In the genomic region with DNA sequence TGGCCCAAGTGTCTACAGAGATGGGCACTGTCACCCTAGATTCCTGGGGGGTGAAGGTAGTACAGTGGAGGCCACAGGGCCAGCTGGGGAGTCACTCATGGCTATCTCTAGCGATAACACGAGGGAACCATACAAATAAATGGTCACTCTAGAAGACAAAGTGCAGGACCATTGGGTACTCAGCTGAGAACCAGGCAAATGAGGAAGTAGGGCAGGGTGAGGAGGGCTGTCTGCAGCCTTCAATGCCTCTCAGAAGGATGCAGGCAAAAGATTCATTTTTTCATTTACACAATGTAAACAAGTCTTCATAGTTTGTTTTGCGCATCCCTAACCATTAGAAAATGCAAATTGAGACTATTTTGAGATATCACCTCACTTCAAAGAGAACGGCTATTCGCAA, we compare ENCODE assay signal across 28 mouse cellular contexts. TPM values are rescaled to one million over a fixed set of nuclear protein-coding genes. Genes with fewer than 3 reads are reported as not detected.
"Had no signal": no experiment of that assay in that cellular context is flagged by ENCODE, and none has a peak within 500 bp of the region (broad histone marks: within the 10 kb centered on the region; RNA-seq: fewer than 3 reads in every experiment).

No protein-coding gene starts in this region.

- H3K36me3 ChIP-seq: limb, embryonic 10.5 days; limb, embryonic 13.5 days; liver, embryonic 13.5 days; midbrain, embryonic 10.5 days; midbrain, embryonic 13.5 days had no signal

- DNase-seq: kidney, adult 18-20 months; kidney, adult 9 months; kidney, postnatal 14 days; kidney, postnatal 4 days; liver, embryonic 13.5 days; lung, adult 2 months; lung, postnatal 14 days; lung, postnatal 4 days; right cerebral cortex, adult 18-20 months; right cerebral cortex, postnatal 25 days; spleen, adult 18-20 months; thymus, adult 18-20 months had no signal

- H3K9ac ChIP-seq: limb, embryonic 13.5 days; liver, embryonic 13.5 days; midbrain, embryonic 13.5 days had no signal

- H3K9me3 ChIP-seq: limb, embryonic 10.5 days; limb, embryonic 13.5 days; liver, embryonic 13.5 days; megakaryocyte, embryonic 14.5 days; midbrain, embryonic 10.5 days; midbrain, embryonic 13.5 days had no signal

- ATAC-seq: midbrain, embryonic 13.5 days; midbrain, embryonic 16.5 days had no signal

- H3K27ac ChIP-seq: limb, embryonic 10.5 days; limb, embryonic 13.5 days; liver, embryonic 13.5 days; midbrain, embryonic 10.5 days; midbrain, embryonic 13.5 days had no signal

- H3K4me2 ChIP-seq: limb, embryonic 13.5 days; liver, embryonic 13.5 days; midbrain, embryonic 13.5 days had no signal

- H3K27me3 ChIP-seq: limb, embryonic 13.5 days; liver, embryonic 13.5 days; megakaryocyte, embryonic 14.5 days; midbrain, embryonic 13.5 days had no signal

- H3K4me3 ChIP-seq: limb, embryonic 10.5 days; limb, embryonic 13.5 days; liver, embryonic 13.5 days; midbrain, embryonic 10.5 days; midbrain, embryonic 13.5 days had no signal

- H3K4me1 ChIP-seq: liver, embryonic 13.5 days had no signal

RNA-seq across cellular contexts. Expression of a gene that starts 13.5 kb away (rescaled TPM):
- total RNA-seq: layer of hippocampus, adult 18-20 months; layer of hippocampus, postnatal 14 days; left cerebral cortex, postnatal 25 days; liver, adult 2 months had no signal
- polyA plus RNA-seq: kidney, embryonic 16.5 days; limb, embryonic 10.5 days; limb, embryonic 13.5 days; liver, adult 2 months; liver, embryonic 13.5 days; liver, embryonic 16.5 days; lung, adult 2 months; lung, embryonic 16.5 days; midbrain, embryonic 10.5 days; midbrain, embryonic 13.5 days; midbrain, embryonic 16.5 days; neural tube, embryonic 11.5 days; neural tube, embryonic 14.5 days; stomach, embryonic 16.5 days had no signal
